Mouse (Mus musculus) cerebellum, postnatal 4 days (tissue): Measurements from ENCODE around the gene Map3k12.

ENCODE experiments used
- DNase-seq, 2 experiments: peaks; one replicate each; pipeline ENCODE4 v3.0.0; 2022; ENCODE audit warnings: low spot score in 2 of 2, mixed read lengths in 1 of 2

Map3k12 gene

DNA sequence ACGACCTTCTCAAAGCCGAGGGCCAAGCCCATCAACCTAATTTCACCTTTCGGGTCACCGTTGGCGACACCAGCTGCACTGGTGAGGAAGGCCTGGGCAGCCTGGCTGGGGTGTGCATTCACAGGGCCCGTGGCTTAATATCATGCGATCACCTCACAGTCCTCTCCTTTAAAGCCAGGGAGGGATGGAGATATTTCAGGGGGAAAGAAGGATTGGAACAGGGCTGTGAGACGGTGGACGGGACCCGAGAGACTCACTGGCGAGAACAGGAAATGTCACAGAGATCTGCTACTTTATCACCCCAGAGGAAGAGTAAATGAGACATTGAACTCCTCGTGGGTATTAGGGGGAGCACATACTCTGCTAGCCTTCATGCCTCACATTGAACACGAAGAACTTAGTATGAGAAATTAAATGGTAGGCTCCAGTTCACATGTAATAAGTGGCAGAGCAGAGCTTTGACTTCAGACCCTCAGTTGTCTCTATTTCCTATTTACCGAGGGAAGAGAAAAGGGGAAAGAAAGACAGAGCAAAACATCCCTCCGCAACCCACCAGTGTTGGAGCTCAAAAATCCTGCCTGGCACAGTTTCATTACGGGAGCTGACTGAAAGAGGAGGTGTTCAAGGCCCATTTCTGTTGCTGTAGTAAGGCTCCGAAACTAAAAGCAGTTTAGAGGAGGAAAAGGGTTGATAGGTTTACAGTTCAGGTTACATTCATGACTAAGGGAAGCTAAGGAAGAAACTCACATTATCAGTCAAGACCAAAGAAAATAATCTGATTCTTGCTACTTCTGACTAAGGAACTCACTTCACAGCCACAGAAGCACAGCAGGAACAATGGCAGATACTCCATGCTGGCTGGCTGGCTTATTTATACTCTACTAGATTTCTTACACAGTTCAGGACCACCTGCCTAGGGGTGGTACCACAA is 2.6 kb upstream of the Map3k12 start:
- DNase-seq: no peak

DNA sequence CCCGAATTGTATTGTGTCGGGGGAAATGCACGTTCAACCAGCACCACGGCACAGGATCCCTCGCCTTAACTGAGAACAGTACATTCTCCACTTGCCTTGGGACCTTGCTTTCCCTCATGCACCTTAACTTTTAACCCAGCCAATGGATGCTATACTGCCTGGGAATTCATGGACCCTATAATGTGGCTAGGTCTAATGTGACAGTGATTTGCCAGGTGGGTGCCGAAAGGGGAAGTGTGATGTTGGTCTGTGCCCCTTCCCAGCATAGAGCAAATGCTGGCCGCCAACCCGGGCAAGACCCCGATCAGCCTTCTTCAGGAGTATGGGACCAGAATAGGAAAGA is 2.0 kb upstream of the Map3k12 start:
- no peak for DNase-seq

DNA sequence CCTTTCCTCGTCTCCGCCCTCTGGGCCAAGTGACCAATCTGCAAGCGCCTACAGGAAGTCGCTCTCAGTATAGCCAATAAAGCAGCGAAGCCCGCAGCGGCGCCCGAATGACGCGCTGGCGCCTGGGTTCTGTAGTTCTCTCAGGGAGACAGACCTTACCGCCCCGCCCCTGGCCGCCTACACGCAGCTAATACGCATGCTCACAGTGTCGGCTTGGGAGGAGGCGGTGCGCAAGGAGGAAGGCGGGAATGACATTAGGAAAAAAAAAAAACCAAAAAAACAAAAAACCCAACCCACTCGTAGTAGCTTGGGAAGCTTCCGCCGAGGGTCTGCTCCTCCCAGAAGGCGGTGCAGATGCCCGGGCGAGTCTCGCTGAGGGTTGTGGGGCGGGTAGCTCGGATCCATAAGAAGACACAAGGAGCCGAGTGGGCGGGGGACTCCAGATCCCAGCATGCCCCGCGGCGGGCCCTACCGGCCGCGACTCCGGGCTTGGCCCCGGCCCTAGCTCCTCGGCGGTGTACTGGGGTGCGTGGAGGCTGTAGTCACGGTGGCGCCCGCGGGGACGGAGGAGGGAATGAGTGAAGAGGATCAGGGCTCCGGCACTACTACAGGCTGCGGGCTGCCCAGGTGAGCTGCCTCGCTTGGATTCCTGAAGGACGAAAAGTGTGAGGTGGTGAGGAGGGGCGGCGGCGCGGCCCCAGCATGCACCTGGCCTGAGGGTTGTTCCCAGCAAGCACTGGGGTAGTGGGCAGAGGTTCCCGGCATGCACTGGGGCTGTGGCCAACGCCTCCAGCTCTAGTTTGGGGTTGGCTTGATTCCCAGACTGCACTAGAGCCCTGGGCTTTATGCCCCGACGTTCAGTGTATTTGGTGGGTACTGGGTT is 1.4 kb upstream of the Map3k12 start, which contains the start of gene Tarbp2:
Gene Tarbp2 (plus strand): TSS at position 217 of the 883 bp plus-strand sequence.
- DNase-seq: peak; percentile 97 to 98

DNA sequence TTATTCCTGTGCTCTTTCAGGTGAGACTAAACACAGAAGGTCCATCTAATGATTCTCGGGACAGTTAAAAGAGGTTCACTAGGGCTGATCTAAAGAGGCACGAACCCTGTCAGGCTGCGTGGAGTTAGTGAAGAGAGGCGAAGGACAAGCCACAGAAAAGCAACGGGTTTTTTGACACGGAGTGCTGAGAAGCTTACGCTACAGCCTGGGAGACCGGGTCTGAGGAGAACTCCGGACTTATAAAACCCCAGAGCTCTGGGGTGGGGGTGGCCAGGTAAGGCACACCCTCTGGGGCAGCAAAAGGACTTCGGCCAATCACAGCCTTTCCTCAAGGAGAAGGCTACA is 739 bp upstream of the Map3k12 start:
- no peak for DNase-seq

DNA sequence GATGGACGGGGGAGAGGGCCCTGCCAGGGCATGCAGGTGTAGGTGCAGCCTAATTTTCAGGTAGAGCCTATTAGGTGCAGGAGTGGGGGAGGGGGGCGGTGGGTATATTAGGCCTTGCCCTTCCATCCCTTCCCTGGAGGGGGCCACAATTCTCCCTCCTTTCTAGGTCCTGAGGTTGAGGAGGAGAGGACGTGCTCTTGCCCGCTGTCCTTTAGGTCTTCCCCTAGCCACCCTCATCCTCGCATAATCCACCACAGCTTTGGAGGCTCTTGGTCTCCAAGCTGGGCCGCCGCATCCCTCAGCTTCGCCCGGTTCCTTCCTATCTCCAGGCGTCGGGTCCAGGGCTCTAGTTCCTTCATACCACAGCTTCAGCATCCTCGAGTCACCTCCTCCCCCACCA is 571 bp downstream of the Map3k12 start:
- peak in 1 of 2 experiments; percentile 47 for DNase-seq

DNA sequence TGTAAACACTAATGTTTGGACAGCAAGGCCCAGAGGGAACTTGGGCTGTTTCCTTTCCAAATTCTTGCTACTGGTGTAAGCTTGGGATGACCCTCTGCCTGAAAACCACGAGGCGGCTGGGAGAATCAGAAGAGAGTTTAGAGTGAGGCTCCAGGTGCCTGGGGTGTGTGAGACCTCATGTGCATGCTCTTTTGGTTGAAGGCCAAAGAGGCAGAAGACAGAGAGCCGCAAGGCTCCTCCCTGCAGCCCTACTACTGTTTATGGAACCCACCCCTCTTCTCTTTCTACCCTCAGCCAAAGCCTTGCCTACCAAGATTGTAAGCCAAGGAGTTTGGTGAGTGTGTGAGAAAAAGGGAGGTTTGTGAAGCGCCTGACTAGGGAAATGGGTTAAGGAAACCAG is 1.1 kb downstream of the Map3k12 start:
- DNase-seq: no peak

DNA sequence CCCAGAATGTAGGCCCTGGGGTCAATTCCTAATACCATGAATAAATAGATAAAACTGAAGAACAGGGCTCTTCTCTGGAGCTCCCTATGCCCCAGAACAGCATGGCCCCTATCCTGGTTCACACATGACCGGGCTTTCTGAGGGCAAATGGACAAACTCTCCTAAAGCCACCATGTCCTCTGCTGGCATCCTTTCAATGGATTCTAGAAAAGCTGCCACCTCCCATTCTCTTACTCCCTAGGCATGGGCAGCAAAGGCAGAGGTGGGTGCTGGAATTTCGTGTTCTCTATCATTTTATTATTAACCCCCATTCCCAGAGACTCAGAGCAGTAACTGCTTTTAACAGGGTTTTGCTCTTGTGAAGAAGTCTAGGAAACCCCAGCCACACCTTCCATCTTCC is 1.6 kb downstream of the Map3k12 start:
- DNase-seq: no peak

DNA sequence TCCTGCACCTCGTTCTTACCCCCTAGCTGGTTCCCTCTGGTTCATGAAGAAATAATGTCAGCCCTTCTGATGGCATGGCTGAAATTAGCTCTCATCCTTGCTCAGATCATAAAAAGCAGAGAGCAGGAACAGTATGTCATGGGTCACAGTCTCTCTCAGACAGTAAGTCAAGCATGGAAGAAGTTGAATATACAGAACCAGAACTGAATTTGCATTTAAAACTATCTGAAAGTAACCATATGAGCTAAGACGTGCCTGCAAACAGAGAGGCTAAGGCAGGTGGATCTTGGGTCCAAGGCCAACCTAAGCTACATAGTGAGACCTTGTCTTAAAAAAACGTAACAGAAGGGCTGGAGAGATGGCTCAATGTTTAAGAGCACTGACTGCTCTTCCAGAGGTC is 3.9 kb downstream of the Map3k12 start:
- DNase-seq: no peak

DNA sequence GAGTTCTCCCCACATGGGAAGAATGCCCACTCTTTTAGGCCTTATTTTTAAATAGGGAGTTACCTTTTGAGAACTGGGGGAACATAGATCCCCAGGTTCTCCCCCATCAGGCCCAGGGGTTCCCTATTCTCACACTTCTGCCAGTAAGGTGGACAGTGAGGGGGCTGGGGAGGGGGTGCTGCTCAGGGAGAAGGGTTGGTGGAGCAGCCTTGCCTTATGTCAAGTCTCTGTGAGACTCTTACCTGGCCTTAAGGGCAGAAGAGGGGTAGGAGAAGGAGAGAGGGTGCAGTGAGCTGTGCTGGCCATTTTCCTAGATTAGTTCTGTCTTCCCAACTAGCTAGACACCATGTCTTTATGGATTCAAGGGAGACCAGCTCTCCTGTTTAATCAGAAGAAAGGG is 4.4 kb downstream of the Map3k12 start:
- no peak for DNase-seq

DNA sequence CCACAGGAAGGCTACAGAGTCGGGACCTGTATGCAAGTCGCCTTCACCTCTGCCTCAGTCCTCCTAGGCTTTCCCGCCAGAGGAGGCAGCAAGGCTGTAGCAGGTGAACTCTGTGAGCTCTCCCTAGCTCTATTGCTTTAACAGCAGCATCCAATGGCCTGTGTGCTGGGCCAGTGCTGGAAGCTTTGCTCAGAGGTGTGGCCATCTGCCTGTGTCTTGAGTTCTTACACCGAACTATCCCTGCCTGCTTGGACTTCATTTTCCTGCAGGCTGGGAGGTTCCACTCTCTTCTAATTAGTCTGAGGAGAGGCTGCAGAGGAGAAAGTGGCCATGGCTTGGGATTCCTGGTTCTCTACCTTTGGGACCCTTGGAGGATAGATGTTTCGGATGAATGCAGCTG is 4.9 kb downstream of the Map3k12 start:
- no peak for DNase-seq

DNA sequence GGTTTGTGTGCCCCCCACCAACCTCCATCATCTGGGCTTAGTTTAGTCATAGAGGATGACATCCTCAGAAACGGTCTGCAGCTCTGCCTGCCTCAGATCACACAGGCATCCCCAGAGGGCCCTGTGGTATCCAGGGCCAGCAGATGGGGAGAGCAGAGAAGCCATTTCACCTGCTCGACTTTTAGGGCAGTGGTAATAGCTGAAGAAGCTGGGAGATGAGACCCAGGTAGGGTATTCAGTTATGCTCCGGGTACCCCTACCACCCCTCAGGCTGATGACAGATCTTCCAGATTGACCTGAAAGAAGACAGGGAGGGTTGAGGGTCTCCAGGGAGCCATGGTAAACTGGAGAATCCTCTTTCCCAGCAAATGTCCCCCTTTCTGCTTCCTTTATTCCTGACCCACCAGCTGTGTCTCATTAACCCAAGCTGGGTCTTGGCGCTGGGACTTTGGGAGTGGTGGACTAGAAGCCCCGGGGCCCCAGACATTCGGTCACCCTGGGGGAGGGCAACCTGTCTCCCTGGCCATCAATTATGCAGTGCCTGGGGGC is 5.5 kb downstream of the Map3k12 start:
- no peak for DNase-seq

DNA sequence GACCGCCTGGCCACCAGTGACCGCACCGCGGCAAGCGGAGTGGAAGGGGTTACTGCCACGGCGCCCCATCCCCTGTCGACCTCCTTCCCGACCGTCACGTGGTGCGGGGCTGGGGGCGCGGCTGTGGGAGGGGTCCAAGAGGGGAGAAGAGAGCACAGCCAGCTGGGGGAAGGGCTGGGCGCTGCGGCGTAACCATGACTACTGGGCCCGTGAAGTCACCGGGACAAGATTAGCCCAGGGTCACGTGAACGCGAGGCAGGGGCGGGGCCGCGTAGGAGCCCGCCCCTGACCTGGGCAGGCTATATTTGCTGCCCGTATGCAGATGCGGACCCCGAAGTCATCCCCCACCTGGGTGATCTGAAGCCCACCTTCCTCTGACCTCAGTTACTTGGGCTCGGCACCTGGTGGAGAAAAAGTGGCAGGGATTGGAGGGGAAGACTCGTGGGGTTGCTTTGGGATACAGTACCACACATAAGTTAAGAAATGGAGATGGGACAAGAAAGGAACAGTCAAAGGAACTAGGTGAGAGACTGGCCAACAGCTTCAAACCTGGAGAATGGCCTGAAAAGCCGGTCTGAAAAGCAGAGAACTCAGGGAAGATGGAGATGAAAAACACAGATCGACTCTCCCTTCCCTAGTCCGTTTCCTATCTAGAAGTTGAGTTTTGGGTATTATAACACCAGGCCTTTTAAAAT is 6.1 kb downstream of the Map3k12 start:
- DNase-seq: peak; percentile 86 to 89

DNA sequence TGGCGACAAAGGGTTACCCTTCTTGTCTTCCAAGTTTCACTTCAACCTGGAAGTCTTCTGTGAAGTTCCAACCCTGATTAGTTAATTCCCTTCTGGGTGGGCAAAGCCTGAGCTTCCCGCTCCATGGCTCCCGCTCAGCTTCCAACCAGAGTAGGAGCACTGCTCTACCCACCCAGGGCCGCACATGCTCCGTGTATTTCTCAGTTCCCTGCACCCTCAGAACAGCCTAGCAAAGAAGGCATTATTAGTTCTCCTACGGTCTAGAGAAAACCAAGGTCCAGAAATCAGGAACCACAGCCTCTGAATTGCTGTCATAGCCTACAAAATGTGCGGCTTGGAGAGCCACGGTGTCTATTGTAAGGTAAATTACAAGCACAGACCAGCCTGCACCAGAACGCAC is 6.8 kb downstream of the Map3k12 start:
- no peak for DNase-seq

DNA sequence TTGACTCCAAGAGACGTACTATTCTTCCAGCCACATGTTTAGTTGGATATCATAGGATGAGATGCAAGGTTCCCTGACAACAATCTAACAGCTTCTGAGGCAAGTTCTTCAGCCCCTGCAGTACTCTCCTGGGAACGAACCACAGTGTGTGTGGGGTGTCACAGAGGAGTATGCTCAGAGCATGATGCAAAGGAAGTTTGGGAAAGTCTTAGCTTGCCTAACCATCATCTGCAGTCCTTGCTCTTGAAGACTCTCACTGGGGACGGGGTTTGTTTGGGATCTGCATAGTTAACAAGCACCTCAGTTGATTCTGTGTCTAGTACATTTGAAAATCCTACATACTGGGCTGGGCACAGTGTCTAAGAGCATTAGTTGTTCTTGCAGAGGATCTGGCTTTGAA is 8.5 kb downstream of the Map3k12 start:
- DNase-seq: no peak

DNA sequence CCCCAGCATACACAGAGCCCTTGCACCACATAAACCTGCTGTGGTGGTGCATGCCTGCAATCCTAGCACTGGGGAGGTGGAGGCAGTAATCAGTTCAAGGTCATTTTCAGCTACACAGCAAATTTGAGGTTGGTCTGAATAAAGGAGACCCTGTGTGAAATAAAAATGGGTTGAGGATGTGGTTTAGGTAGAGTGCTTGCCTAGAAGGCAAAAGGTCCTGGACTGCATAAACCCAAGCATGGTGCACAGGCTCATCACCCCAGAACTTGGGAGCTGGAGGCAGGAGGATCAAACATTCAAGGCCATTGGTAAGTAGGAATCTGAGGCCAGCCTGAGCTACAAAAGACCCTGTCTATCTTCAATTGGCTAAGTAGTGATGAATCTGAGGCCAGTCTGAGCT is 9.3 kb downstream of the Map3k12 start:
- no peak for DNase-seq

DNA sequence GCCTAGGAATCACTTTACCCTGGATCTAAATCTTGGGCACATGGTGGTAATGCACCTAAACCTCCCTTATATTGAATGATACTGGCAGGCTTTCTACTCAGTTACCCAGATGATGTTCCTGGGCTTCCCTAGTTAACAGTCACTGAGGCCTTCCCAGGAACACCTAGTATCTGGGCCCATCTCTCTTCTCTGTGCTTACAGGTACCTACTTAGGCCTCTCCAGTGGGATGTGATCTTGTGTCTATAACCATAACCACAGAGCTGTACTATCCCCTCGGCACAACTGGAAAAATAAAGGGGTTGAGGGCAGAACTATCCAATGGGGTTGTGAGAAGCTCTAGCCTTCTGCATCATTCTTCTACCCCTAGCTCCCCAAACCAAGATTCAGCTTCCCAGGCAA is 10.0 kb downstream of the Map3k12 start:
- no peak for DNase-seq

DNA sequence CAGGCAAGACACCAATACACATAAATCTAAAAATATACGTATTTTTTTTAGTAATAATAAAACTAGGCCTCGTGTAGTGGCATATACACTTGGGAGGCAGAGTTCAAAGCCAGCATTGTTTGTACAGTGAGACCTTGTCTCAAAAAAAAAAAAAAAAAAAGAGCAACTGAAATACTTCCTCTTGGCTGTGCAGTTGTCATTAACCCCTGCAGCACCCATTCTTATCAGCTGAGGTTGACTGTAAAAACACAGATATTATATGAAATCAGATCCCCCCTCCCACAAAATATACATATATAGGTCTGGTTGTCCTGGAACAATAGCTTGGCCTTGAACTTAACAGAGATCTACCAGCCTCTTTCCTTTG is 10.4 kb downstream of the Map3k12 start:
- DNase-seq: no peak

DNA sequence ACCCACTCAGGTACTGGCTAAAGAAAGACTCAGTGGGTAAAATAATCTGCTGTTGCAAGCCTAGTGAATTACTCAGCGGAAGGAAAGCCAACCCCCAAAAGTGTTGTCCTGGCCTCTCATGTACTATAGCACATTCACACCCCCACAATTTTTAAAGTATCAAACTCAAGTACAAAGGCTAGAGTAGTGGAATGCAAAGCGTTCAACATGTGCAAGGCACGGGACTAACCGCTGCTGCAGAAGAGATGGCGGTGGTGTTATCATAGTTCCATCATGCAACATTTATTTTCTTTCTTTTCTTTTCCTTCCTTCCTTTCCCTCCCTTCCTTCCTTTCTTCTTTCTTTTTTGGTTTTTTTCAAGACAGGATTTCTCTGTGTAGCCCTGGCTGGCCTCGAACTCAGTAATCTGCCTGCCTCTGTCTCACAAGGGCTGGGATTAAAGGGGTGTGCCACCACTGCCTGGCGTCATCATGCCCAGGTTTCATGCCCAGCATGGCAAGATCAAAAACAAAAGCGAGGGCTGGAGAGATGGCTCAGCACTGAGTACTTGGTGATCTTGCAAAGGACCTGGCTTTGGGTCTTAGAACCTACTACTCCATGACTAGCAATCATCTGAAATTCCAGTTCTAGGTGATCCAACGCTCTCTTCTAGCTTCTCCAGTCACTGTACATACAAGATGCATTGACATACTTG is 10.9 kb downstream of the Map3k12 start:
- DNase-seq: no peak

DNA sequence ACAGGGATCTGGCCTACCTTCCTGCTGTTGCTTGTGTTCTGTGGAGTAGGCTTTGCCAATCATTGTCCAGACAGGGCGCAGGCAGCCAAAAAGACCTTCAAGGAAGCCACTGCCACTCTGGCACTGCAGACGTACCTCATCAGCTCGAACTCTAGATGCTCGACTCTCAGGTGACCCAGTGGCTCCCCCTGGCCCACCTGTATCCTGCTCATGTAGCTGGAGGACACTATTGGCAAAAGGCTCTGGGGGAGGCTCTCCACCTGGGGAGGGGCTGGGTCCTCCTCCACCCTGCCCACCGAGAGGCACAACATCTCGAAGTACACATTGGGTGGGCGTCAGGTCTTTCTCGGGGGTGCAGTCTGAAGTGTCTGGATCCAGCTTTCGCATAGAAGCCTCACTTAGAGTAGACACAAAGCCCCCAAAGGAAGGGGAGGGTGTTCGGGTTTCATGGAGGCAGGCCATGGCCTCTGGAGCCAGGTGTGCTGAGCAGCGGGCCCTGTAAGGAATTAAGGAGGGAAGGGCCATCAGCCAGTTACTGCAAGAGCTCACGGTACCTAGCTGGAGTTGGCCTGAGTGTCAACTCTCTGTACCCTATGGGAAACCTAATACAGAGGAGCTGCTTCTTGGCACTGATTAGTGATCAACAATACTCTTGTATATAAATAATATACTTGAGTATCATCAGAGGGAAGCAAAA is 11.6 kb downstream of the Map3k12 start:
- no peak for DNase-seq

DNA sequence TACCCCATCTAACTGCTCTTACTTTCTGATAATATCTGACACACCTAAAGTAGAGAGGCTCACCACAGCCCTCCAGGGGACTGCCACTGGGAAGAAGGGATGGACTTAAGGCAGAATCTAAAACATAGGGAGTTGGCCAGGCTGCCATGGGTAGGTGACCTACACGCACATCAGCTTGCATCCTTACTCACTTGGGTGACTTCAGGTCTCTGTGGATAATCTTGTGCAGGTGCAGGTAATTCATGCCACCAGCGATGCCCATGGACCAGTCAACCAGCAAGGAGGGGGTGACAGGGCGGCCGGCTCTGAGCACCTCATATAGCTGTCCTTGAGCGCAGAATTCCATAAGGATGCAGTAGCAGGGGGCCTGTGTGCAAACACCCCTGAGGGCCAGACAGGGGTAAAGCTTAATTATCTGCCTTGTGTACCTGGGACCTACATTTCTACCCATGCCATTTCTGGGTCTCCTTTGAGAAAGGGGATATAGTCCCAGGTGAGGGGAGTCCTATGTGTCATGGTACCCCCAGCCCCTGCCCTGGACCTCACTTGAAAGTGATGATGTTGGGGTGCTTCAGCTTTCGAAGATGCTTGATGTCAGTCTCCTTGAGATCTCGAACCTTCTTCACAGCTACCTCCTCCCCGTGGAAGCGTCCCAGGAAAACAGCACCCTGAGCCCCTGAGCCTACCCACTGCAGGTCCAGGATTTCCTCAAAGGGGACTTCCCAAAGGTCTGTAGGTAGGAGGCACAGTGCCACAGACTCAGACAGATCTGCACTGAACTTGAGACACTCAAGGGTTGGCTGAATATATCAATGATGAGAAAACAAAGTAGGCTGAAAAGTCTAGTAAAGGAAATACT is 12.7 kb downstream of the Map3k12 start:
- no peak for DNase-seq
